Mouse (Mus musculus) heart, embryonic 10.5 days (tissue): ENCODE measurements around the gene Serpinb1c. TPM values are rescaled to one million over a fixed set of nuclear protein-coding genes. Genes with fewer than 3 reads are reported as not detected.

Source experiments
- DNase-seq: peaks from one replicate; pipeline ENCODE4 v3.0.0-alpha.2; 2017; ENCODE audit warnings: low spot score
- H3K27ac ChIP-seq: fragments of 300-500 bp; sonication (generic); 2 replicates; pipeline ENCODE4 v1.5.1; 2016; ENCODE audit warnings: mild to moderate bottlenecking
- H3K27me3 ChIP-seq: fragments of 300-500 bp; sonication (generic); 2 replicates; pipeline ENCODE4 v1.6.1; 2016; ENCODE audit warnings: mild to moderate bottlenecking; ENCODE audit not compliant: poor library complexity, insufficient read depth, severe bottlenecking
- H3K36me3 ChIP-seq: fragments of 300-500 bp; sonication (generic); 2 replicates; pipeline ENCODE4 v1.6.1; 2016; ENCODE audit warnings: mild to moderate bottlenecking, moderate library complexity
- H3K4me1 ChIP-seq: fragments of 300-500 bp; sonication (generic); 2 replicates; pipeline ENCODE4 v1.6.1; 2016; ENCODE audit warnings: mild to moderate bottlenecking
- H3K4me3 ChIP-seq: fragments of 300-500 bp; sonication (generic); 2 replicates; pipeline ENCODE4 v1.5.1; 2016; ENCODE audit warnings: mild to moderate bottlenecking, moderate library complexity
- H3K9me3 ChIP-seq: fragments of 300-500 bp; sonication (generic); 2 replicates; pipeline ENCODE4 v1.6.1; 2016; ENCODE audit warnings: mild to moderate bottlenecking, moderate library complexity
- WGBS: fragments of 180-500 bp; shearing (Covaris S2); methylation state at CpG from one replicate; pipeline ENCODE4 v1.1.7; 2016; 5-methylcytosine and 5-hydroxymethylcytosine counted together
- polyA plus RNA-seq: library from polyadenylated mRNA; unstranded; fragments of >200 nt; fragmentation: Nextera tagmentation; extraction: Ambion mirVana; gene quantifications from 2 replicates; pipeline ENCODE4 v1.2.1, GENCODE M21; 2016

Serpinb1c gene
- polyA plus RNA-seq, 1 experiment from 2014 or later: not detected

- Histone ChIP-seq H3K4me1 (peaks cover 7% of the 10 kb centered on the region; the same call in 1 of the 2 replicates), H3K36me3 (no peaks in the 10 kb centered on the region), H3K4me3 (no peak overlapping the region), H3K27me3 (no peaks in the 10 kb centered on the region), H3K9me3 (no peaks in the 10 kb centered on the region), H3K27ac (no peak overlapping the region)
- 64% methylated on average over 2 of the region's 2 CpGs for WGBS
- DNase-seq: no peak
These were observed 44.9 kb downstream of the Serpinb1c start for GRCm38 (mm10) chr13:32853073-32853472.

- 84% methylated on average over 4 of the region's 4 CpGs for WGBS
- no peak for DNase-seq
- Histone ChIP-seq H3K4me1 (peaks cover 7% of the 10 kb centered on the region; the same call in 1 of the 2 replicates), H3K27ac (no peak overlapping the region), H3K9me3 (no peaks in the 10 kb centered on the region), H3K4me3 (no peak overlapping the region), H3K27me3 (no peaks in the 10 kb centered on the region), H3K36me3 (no peaks in the 10 kb centered on the region)
These were observed 45.5 kb downstream of the Serpinb1c start for GRCm38 (mm10) chr13:32852539-32852938.

DNA sequence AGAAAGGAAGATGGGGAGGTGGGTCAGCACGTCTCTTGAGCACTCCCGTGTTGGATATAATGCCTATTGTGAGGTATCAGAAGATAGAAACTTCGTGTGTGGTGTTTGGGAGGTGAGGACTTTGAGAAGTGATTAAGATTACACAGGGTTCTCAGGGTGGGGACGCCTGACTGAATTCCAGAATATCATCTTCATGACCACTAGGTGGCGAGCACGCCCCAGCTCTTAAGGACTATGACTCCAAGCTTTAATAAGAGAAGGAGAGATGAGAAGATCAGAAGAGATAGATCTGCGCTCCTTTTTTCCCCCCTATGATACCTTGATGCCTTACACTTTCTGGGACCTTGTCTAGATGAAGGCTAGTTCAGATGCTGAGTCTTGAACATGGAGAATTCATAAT, 46.0 kb downstream of the Serpinb1c start:
- no peak for DNase-seq
- Histone ChIP-seq H3K4me3 (no peak overlapping the region), H3K4me1 (peaks cover 7% of the 10 kb centered on the region; the same call in 1 of the 2 replicates), H3K9me3 (no peaks in the 10 kb centered on the region), H3K36me3 (no peaks in the 10 kb centered on the region), H3K27ac (no peak overlapping the region), H3K27me3 (no peaks in the 10 kb centered on the region)
- 11% methylated on average over 7 of the region's 7 CpGs for WGBS

DNA sequence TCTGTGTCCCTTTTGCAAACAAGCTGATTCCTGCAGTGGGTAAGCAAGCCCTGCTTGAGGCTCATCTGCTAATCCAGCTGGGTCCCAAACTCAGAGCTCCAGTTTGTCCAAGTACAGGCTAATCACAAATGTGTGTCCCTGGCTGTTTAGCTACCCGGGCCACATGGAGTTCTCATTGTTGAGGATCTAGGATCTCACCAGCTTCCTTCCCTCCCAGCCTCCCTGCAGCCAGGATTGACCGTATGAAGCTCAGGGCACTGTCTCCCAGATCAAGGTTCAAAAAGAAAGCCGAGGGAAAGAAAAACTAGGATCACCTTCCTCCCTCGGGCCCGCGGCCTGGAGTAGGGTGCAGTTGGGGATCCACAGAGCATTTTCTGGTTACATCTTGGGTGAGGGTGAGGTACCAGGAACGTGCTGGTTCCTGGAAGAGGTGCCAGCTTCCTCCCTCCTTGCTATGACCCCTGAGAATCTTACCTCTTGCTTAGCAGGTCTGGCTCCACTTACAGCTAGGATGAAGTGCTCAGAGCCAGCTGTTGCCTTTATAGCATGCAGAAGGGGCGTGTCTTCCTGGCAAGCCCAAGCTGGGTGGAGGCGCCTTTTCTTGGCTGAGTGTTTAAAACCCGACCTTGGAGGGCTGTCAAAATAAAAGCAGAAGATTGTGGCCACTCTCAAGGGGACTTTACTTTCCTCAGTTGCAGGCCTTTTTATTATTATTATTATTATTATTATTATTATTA, 47.2 kb downstream of the Serpinb1c start, which contains the start of gene Serpinb1a:
TSS of gene Serpinb1a (minus strand) at position 518 of the 737 bp plus-strand sequence.
- H3K4me3 ChIP-seq: no peak within 1 kb of the TSS
- no peaks in the 10 kb centered on the region for H3K9me3 ChIP-seq
- peaks cover 7% of the 10 kb centered on the region; the same call in 1 of the 2 replicates for H3K4me1 ChIP-seq
- DNase-seq: no peak
- WGBS: 61% methylated on average over 10 of the region's 10 CpGs
- no peak within 1 kb of the TSS for H3K27ac ChIP-seq
- no peaks in the 10 kb centered on the region for H3K36me3 ChIP-seq
- H3K27me3 ChIP-seq: no peaks in the 10 kb centered on the region

DNA sequence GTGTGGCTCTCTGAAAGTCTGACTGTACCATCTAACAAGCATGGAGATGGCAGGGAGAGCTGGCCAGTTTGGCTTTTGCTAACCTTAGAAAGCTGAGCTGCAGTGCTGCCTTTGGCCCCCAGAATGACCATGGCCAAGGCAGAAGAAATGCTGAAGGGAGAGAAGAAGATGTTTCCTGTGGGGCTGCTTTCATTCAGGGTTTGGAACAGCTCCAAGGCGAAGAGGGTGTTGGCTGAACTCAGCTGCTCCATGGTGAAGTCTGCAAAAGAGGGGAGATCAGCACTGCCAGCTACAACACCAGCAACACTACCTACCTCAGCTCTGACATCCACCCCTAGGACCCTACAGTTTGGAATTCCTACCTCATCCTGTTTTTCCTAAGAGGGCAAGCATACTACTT, 47.9 kb downstream of the Serpinb1c start:
- no peak for DNase-seq
- no peak overlapping the region for H3K27ac ChIP-seq
- peaks cover 7% of the 10 kb centered on the region; the same call in 1 of the 2 replicates for H3K4me1 ChIP-seq
- no peaks in the 10 kb centered on the region for H3K27me3 ChIP-seq
- H3K4me3 ChIP-seq: no peak overlapping the region
- no peaks in the 10 kb centered on the region for H3K9me3 ChIP-seq
- 70% methylated on average over 1 of the region's 1 CpGs for WGBS
- no peaks in the 10 kb centered on the region for H3K36me3 ChIP-seq

DNA sequence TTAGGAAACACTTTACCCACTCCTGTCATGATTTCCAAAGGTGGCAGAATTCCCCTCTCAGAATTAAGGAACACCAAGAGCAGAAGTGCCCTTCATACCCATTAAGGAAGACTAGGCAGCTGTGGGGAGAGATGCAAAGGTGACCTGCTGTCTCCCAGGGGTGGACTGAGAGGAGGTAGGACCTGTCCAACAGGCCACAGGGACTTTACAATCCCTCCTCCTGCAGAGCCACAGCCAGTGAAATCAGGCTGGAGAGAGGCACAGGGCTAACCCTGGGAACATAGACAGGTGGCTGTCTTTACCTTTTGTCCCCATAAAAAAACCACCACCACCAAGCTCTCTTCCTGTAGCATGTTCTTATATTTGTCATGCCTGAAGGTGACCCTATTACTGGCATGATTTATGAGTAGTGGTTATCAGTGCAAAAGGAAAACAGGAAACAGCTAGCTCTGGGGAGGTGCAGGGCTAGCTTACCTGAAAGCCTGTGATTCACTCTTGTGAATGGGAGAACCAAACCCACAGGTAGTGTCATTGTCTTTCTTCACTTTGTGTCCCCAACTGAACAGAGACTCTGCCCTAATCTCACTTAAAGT, 48.4 kb downstream of the Serpinb1c start:
- no peaks in the 10 kb centered on the region for H3K27me3 ChIP-seq
- H3K4me1 ChIP-seq: peaks cover 7% of the 10 kb centered on the region; the same call in 1 of the 2 replicates
- no peaks in the 10 kb centered on the region for H3K9me3 ChIP-seq
- no peak overlapping the region for H3K27ac ChIP-seq
- H3K36me3 ChIP-seq: no peaks in the 10 kb centered on the region
- no peak for DNase-seq
- H3K4me3 ChIP-seq: no peak overlapping the region

GRCm38 (mm10) chr13:32849092-32849491, 48.9 kb downstream of the Serpinb1c start:
- no peak overlapping the region for H3K27ac ChIP-seq
- no peak for DNase-seq
- H3K27me3 ChIP-seq: no peaks in the 10 kb centered on the region
- no peaks in the 10 kb centered on the region for H3K36me3 ChIP-seq
- peaks cover 7% of the 10 kb centered on the region; the same call in 1 of the 2 replicates for H3K4me1 ChIP-seq
- H3K4me3 ChIP-seq: no peak overlapping the region
- 63% methylated on average over 4 of the region's 4 CpGs for WGBS
- no peaks in the 10 kb centered on the region for H3K9me3 ChIP-seq

- no peak for DNase-seq
- peaks cover 7% of the 10 kb centered on the region; the same call in 1 of the 2 replicates for H3K4me1 ChIP-seq
- no peak overlapping the region for H3K27ac ChIP-seq
These were observed 51.8 kb downstream of the Serpinb1c start for GRCm38 (mm10) chr13:32846221-32846620.

GRCm38 (mm10) chr13:32841349-32841748, 56.7 kb downstream of the Serpinb1c start:
- no peak for DNase-seq
- no peaks in the 10 kb centered on the region for H3K9me3 ChIP-seq
- H3K27me3 ChIP-seq: no peaks in the 10 kb centered on the region
- H3K36me3 ChIP-seq: no peaks in the 10 kb centered on the region
- no peak overlapping the region for H3K4me3 ChIP-seq
- 88% methylated on average over 3 of the region's 3 CpGs for WGBS
- H3K27ac ChIP-seq: no peak overlapping the region
- H3K4me1 ChIP-seq: no peaks in the 10 kb centered on the region

More at GRCm38 (mm10) chr13:32846221-32846620, 51.8 kb downstream of the Serpinb1c start:
- no peaks in the 10 kb centered on the region for H3K9me3 ChIP-seq
- no peaks in the 10 kb centered on the region for H3K27me3 ChIP-seq
- H3K4me3 ChIP-seq: no peak overlapping the region
- H3K36me3 ChIP-seq: no peaks in the 10 kb centered on the region

- 49% methylated on average over 1 of the region's 1 CpGs for WGBS
These were observed 58.7 kb downstream of the Serpinb1c start for GRCm38 (mm10) chr13:32839314-32839713.

GRCm38 (mm10) chr13:32834513-32834912, 63.5 kb downstream of the Serpinb1c start:
- no peaks in the 10 kb centered on the region for H3K9me3 ChIP-seq
- H3K4me3 ChIP-seq: no peak overlapping the region
- no peak for DNase-seq
- H3K4me1 ChIP-seq: no peaks in the 10 kb centered on the region
- H3K27me3 ChIP-seq: no peaks in the 10 kb centered on the region
- WGBS: 86% methylated on average over 5 of the region's 5 CpGs
- H3K27ac ChIP-seq: no peak overlapping the region
- no peaks in the 10 kb centered on the region for H3K36me3 ChIP-seq

More at GRCm38 (mm10) chr13:32839314-32839713, 58.7 kb downstream of the Serpinb1c start:
- H3K27me3 ChIP-seq: no peaks in the 10 kb centered on the region
- no peaks in the 10 kb centered on the region for H3K9me3 ChIP-seq
- H3K4me1 ChIP-seq: no peaks in the 10 kb centered on the region
- DNase-seq: no peak
- no peak overlapping the region for H3K27ac ChIP-seq
- H3K4me3 ChIP-seq: no peak overlapping the region
- H3K36me3 ChIP-seq: no peaks in the 10 kb centered on the region

DNA sequence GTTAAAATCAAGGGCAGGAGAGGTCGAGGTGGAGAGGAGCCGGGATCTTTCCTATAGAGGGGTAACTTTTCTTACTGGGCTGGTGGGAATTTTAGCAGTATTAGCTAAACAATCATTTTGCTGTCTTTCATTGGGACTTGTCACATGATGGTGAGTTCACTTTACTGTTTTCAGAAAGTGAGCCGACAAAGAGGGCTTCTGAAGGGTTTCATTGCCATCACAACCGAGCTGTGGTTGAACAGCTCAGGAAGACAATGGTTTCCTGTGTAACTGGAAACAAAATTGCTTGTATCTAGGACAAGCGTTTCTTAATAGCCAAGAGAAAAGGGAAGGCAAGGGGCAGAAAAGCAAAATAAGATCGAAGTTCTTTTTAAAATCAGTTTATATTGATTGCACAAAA, 64.8 kb downstream of the Serpinb1c start:
- Histone ChIP-seq H3K27me3 (no peaks in the 10 kb centered on the region), H3K4me1 (no peaks in the 10 kb centered on the region), H3K36me3 (no peaks in the 10 kb centered on the region), H3K4me3 (no peak overlapping the region), H3K27ac (no peak overlapping the region), H3K9me3 (no peaks in the 10 kb centered on the region)
- WGBS: 67% methylated on average over 6 of the region's 6 CpGs
- DNase-seq: no peak

DNA sequence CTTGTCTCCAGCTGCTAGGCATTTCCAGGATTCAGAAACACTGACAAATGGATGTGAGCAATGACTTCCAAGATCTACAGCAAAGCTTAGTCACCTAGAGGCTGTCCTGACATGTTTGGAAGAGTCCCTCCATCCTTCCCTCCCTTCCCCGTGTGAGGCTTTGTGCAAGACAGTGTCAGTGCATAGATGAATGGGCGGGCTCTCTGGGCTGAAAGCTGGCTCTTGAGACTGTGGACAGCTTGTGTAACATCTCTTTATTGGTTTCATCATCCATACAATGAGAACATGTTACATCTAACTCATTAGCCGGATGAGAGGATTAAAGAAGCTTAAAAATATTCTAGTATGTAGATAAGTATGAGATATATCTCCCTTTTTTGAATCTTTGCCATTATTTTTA, 65.2 kb downstream of the Serpinb1c start:
- H3K4me1 ChIP-seq: no peaks in the 10 kb centered on the region
- 76% methylated on average over 3 of the region's 3 CpGs for WGBS

More for the DNA sequence above, 65.2 kb downstream of the Serpinb1c start:
- Histone ChIP-seq H3K9me3 (no peaks in the 10 kb centered on the region), H3K4me3 (no peak overlapping the region), H3K36me3 (no peaks in the 10 kb centered on the region), H3K27me3 (no peaks in the 10 kb centered on the region), H3K27ac (no peak overlapping the region)
- no peak for DNase-seq
